Mouse (Mus musculus) gastrocnemius, postnatal 10 days (tissue): Measurements from ENCODE around the gene Pou3f1. TPM values are rescaled to one million over a fixed set of nuclear protein-coding genes. Genes with fewer than 3 reads are reported as not detected.

Source experiments
- DNase-seq: peaks from one replicate; pipeline ENCODE4 v3.0.0; 2021; ENCODE audit warnings: mixed read lengths
- total RNA-seq, 2 experiments: library from RNA; stranded (reverse); gene quantifications; 2 replicates each; pipeline ENCODE4 v1.2.3; 2021

Gene Pou3f1
- total RNA-seq, 2 experiments from 2014 or later, result 2.8 to 2.9 TPM

- DNase-seq, result peak; percentile 38
Observed at GRCm38 (mm10) chr4:124657781-124658180, 1.2 kb downstream of the Pou3f1 start.

DNA sequence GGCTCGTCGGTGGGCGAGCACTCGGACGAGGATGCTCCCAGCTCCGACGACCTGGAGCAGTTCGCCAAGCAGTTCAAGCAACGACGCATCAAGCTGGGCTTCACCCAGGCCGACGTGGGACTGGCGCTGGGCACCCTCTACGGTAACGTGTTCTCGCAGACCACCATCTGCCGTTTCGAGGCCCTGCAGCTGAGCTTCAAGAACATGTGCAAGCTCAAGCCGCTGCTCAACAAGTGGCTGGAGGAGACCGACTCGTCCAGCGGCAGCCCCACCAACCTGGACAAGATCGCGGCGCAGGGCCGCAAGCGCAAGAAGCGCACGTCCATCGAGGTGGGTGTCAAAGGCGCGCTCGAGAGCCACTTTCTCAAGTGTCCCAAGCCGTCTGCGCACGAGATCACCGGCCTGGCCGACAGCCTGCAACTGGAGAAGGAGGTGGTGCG is 1.8 kb downstream of the Pou3f1 start:
- DNase-seq, result peak; percentile 21

- DNase-seq, result no peak
Observed at GRCm38 (mm10) chr4:124659251-124660217, 2.9 kb downstream of the Pou3f1 start.

GRCm38 (mm10) chr4:124660603-124661002 is 4.0 kb downstream of the Pou3f1 start:
- DNase-seq, result no peak

GRCm38 (mm10) chr4:124663034-124663433 is 6.4 kb downstream of the Pou3f1 start:
- DNase-seq, result no peak

- no peak for DNase-seq
Observed at GRCm38 (mm10) chr4:124664185-124664584, 7.6 kb downstream of the Pou3f1 start.

DNA sequence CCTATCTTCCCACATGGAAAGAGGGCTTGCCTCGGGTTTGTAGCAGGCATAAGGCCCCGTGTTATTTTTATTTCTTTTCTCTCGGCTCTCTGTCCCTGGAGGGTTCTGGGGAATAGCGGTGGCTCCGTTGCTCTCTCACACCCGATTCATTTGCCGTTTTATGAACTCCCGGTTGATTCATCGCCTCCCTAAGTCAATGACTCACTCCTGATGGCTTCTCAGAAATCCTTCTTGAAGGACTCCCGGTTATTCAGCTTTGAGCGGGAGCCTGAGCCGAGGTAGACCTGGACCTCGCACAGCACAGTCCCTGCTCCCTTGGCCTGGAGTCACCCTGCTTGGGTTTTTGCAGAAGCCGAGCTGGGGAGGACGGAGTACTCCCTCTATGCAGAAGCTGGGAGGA is 8.0 kb downstream of the Pou3f1 start:
- no peak for DNase-seq

- DNase-seq, result no peak
Observed at GRCm38 (mm10) chr4:124667476-124668033, 10.9 kb downstream of the Pou3f1 start.

- no peak for DNase-seq
Observed at GRCm38 (mm10) chr4:124668078-124668477, 11.5 kb downstream of the Pou3f1 start.

DNA sequence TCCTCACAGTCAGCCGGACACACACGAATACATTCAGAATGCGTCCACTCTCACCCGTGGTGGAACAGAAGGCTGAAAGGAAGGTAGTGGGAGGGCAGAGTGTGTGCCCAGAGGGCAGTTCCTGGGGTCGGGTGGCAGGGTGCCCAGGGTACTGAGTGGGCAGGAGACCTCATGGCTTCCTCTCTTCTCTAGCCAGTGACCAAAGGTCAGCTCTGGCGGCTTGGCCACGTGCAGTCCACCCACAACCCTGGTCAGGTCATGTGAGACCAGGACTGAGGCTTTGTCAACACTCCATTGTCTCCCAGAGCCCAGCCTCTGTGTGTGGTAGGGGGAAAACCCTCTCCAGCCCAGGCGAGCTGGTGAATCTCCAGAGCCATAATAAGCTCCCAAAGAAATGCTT is 13.6 kb downstream of the Pou3f1 start:
- DNase-seq, result no peak

DNA sequence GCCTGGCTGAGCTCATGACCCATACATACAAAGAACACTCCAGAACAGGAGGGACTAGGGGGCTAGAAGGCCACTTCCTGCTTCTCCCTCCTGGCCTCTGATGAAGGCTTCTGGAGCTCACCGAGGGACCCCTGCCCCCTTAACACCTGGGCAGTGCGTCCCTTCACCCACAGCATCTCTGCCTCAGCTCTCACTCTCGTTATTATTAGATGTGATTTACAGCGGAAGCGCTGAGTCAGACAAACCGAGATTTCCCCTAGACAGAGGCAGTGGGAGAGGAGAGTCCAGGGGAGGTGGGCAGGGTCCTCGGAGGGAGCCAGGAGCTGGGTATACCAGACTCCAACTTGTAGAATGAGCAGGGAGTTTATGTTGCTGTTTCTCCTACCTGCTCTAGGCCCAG is 15.0 kb downstream of the Pou3f1 start:
- no peak for DNase-seq

GRCm38 (mm10) chr4:124672347-124673320 is 16.0 kb downstream of the Pou3f1 start:
- DNase-seq, result no peak

DNA sequence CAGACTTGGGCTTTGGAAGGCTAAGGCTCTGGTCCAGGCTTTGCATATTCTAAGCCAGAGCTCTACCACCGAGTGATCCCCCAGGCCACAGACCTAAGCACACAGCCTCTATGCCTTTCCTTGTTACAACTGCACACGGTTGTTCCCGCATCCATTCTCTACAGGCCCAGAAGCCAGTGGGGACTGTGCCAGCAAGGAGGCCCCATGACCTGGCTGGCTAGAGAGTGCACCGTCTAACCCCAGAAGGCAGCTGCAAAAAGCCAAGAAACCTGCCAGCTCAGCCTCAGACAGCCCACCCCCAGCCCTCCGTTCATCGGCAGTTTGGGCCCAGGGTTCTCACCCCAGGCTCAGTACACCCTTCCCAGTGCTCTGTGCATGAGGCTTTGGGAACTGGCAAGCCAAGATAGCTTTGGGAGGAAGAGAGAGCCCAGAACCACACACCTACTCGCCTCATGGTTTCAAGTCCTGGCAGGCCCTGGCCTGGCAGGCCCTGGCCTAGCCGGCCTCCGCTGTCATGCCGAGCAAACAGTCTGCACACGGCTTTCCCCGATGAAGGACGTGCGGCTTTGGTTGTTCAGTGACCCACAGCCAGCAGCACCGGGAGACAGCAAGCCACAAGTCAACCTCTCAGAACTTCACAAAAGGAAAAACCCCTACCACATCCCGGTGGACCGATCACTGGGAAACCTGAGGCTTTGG is 17.9 kb downstream of the Pou3f1 start:
- DNase-seq, result no peak

DNA sequence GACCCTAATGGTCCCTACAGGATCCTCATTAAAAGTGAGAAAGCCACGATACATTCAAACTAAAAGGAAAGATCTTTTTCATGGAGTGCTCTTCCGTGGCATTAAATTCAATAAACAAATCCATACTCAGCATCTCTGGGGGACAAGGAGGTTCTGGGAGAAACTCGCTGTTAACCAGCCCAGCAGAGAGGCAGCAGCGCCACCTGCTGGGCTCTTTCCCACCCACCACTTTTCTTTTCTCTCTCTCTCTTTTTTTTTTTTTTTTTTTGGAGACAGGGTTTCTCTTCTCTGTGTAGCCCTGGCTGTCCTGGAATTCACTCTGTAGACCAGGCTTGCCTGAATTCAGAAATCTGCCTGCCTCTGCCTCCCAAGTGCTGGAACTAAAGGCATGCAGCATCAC is 18.4 kb downstream of the Pou3f1 start:
- peak; percentile 71 for DNase-seq

DNA sequence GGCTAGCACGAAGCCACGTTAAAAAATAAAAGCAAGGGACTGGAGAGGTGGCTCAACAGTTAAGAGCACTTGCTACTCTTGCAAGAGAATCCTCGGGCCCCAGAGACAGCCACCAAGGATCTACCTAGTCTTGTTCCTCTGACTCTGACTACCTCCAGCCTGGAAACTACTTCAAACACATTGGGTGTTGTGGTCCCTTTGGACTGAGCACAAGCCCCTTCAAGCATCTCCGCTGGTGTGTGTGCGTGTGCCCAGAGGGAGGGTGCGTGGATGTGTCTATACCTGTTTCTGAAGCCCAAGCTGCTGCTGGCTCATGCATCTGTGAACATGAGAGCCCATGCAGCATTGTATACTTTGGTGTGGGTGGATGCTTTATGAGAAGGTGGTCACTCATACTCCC is 19.4 kb downstream of the Pou3f1 start:
- no peak for DNase-seq

GRCm38 (mm10) chr4:124682270-124682669 is 25.7 kb downstream of the Pou3f1 start:
- no peak for DNase-seq

DNA sequence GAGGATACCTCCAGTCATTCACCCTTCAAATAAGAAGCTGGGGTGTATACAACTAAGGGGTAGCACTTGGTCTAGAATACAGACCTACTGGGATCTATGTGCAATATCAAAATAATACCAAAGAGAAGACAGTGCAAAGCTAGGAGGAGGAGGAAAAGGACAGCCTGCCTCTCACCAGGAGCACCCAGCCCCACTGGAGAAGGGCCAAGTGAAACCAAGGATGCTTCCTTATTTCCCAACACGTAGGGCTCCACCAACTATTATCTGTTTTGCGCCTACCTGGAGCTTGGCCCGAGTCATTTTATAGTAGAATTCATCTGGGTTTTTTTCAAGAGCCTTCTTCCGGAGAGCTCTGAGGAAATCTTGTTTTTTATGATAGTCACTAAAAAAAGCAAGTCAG is 26.9 kb downstream of the Pou3f1 start:
- DNase-seq, result no peak

DNA sequence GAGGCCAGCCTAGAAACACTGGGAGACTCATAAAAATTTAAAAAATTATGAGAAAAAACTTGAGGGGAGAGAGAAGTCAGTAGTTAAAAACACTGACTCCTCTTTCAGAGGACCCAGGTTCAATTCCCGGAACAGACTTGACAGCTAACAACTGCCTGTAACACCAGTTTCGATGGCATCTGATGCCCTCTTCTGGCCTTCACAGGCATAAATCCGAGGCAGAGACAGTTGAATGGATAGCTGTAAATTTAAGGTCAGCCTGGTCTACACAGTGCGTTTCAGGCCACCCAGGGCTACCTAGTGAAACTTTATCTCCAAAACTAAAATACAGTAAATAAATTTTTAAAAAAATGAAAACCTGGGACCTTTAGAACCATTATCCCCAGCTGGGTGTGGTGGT is 28.4 kb downstream of the Pou3f1 start:
- no peak for DNase-seq

DNA sequence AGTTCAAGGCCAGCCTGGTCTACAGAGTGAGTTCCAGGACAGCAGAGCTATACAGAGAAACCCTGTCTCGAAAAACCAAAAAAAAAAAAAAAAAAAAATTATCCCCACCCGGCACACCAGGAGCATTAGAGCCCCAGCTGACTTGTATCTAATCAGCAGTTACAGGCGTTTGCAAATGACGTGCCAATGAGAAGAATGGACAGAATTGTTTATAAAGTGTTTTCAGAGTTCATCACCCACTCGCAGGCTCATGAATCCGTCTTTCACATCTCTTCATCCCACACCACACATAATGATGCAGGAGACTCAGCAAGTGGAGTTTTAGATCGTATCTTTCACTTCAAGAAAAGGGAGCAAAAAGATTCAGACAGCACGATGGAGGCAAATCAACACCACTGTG is 28.8 kb downstream of the Pou3f1 start:
- DNase-seq, result no peak

GRCm38 (mm10) chr4:124685897-124686402 is 29.3 kb downstream of the Pou3f1 start:
- DNase-seq, result no peak

DNA sequence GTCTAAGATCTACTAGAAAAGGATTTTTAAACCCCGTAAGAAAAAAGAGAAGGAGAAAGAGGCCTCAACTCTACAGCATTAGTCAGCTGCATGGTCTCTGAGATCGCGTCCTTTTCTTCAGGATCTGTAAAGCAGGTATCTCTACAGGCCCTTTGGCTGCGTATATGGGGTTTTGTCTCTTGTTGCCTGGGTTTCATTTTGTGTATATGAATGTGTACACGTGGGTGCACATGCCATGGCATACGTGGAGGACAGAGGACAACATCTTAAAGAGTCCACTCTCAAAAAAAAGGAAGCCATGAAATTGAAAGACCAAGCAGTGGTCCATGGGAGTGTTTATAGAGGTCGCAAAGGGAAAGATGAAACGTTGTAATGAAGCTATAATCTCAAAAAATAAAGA is 34.8 kb downstream of the Pou3f1 start:
- DNase-seq, result no peak

GRCm38 (mm10) chr4:124692416-124692861 is 35.8 kb downstream of the Pou3f1 start:
- DNase-seq, result no peak
